Mouse (Mus musculus) kidney, postnatal 0 days (tissue): ENCODE results near the gene Vps25. TPM values are rescaled to one million over a fixed set of nuclear protein-coding genes. Genes with fewer than 3 reads are reported as not detected.

Source experiments
- ATAC-seq: fragments of 200-750 bp; cut with Nextera tagmentation; replicated peaks from 2 replicates; pipeline ENCODE4 v1.8.0; 2017; ENCODE audit warnings: low read depth, moderate number of reproducible peaks, moderate TSS enrichment, moderate library complexity; ENCODE audit not compliant: low FRiP score
- DNase-seq: peaks from one replicate; pipeline ENCODE4 v3.0.0-alpha.2; 2016; ENCODE audit warnings: low spot score
- H3K27ac ChIP-seq: fragments of 300-500 bp; sonication (generic); 2 replicates; pipeline ENCODE4 v1.5.1; 2014; ENCODE audit warnings: mild to moderate bottlenecking
- H3K27me3 ChIP-seq: fragments of 300-500 bp; sonication (generic); 2 replicates; pipeline ENCODE4 v1.6.1; 2014; ENCODE audit warnings: low read length, mixed read lengths; ENCODE audit not compliant: insufficient read depth
- H3K36me3 ChIP-seq: fragments of 300-500 bp; sonication (generic); 2 replicates; pipeline ENCODE4 v1.6.1; 2014; ENCODE audit warnings: low read length, mixed read lengths; ENCODE audit not compliant: insufficient read depth
- H3K4me1 ChIP-seq: fragments of 300-500 bp; sonication (generic); replicated peaks from 2 replicates; pipeline ENCODE4 v1.6.1; 2014; ENCODE audit warnings: antibody characterized with exemption, low read length, mixed read lengths; ENCODE audit not compliant: insufficient read depth
- H3K4me2 ChIP-seq: fragments of 300-500 bp; sonication (generic); 2 replicates; pipeline ENCODE4 v1.6.1; 2014; ENCODE audit warnings: mild to moderate bottlenecking, low read length, moderate library complexity, mixed read lengths
- H3K4me3 ChIP-seq: fragments of 300-500 bp; sonication (generic); replicated peaks from 2 replicates; pipeline ENCODE4 v1.5.1; 2014; ENCODE audit warnings: low read depth, low read length
- H3K9ac ChIP-seq: fragments of 300-500 bp; sonication (generic); 2 replicates; pipeline ENCODE4 v1.6.1; 2014; ENCODE audit warnings: low read depth, low read length
- H3K9me3 ChIP-seq: fragments of 300-500 bp; sonication (generic); replicated peaks from 2 replicates; pipeline ENCODE4 v1.6.1; 2016; ENCODE audit warnings: low read length, inconsistent platforms, mixed read lengths
- CTCF ChIP-seq: IDR thresholded peaks from 2 replicates; pipeline ENCODE4 v1.5.1; 2016; ENCODE audit warnings: antibody characterized with exemption, low read depth, mild to moderate bottlenecking, moderate library complexity
- WGBS: fragments of 180-500 bp; shearing (Covaris S2); extraction: QIAGEN DNeasy Blood & Tissue Kit; methylation state at CpG from one replicate; pipeline ENCODE4 v1.1.7; 2014; 5-methylcytosine and 5-hydroxymethylcytosine counted together
- polyA plus RNA-seq: library from polyadenylated mRNA; unstranded; fragments of >200 nt; fragmentation: Nextera tagmentation; extraction: Ambion mirVana; gene quantifications from 2 replicates; pipeline ENCODE4 v1.2.1, GENCODE M21; 2015

Gene Vps25
- polyA plus RNA-seq, 1 experiment from 2014 or later: 179 TPM

DNA sequence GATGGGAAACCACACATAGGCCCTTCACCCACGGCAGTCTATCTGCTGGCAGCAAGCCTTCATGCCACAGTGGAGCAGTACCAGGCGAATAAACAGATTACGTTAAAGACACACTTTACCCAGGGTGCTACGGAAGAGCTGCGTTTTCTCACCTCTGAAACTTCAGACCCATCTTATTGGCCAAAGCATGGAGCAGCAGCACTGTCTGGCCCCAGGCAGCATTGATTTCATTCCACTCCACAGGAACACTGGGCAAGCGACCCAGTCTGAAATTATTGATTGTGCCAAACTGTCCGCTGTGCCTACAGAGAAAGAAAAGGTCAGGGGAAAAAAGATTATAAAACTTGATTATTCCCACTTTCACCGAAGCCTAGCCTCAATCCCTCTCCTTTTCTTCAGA, 37.7 kb downstream of the Vps25 start:
- Histone ChIP-seq H3K27me3 (no peaks in the 10 kb centered on the region), H3K4me3 (no peak overlapping the region), H3K4me2 (no peak overlapping the region), H3K9me3 (no peaks in the 10 kb centered on the region), H3K27ac (no peak overlapping the region), H3K4me1 (no peaks in the 10 kb centered on the region), H3K9ac (no peak overlapping the region), H3K36me3 (peaks cover 59% of the 10 kb centered on the region)
- WGBS: 96% methylated on average over 8 of the region's 8 CpGs
- DNase-seq (no peak), ATAC-seq (no peak)
- no peak for TF ChIP-seq CTCF

DNA sequence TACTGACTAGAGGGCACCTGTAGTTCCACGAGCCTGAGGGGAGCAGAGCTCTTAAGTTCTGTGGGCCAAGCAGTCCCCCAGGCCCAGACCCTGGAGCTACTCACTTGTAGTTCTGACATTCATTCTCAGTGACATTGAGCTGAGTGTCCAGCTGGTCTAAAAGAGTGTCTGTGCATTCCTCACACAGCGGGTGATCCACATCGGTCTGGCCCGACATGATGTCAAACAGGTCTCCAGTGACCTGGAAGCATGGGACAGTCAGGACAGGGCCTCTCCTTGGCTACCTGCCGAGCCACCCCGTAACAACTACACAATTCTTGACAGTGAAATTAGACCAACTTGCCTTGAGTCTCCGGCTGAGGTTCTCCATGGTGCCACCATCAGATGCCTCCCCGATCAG, 41.7 kb downstream of the Vps25 start:
- H3K36me3 ChIP-seq: peaks cover 67% of the 10 kb centered on the region
- 97% methylated on average over 8 of the region's 8 CpGs for WGBS
- ATAC-seq: no peak

DNA sequence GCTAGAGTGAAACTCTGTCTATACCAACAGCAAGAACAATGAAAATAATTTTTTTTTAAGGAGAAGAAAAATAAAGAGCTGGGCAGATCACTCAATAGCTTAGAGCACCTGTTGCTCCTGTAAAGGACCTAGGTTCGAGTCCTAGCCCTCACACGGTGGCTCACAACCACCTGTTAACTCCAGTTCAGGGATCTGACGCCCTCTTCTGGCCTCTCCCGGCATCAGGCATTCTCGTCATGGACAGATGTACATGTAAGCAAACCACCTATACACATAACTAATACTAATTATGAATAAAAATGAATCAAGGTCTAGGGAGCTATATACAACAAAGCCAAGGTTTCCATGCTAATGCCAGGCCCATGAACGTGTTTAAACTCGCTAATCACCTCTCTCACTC, 47.4 kb downstream of the Vps25 start:
- H3K4me3 ChIP-seq: peak overlapping the region; percentile 89
- H3K27me3 ChIP-seq: no peaks in the 10 kb centered on the region
- H3K4me2 ChIP-seq: peak overlapping the region; percentile 84
- peaks cover 12% of the 10 kb centered on the region for H3K4me1 ChIP-seq
- peaks cover 26% of the 10 kb centered on the region for H3K36me3 ChIP-seq
- 62% methylated on average over 7 of the region's 7 CpGs for WGBS
- no peaks in the 10 kb centered on the region for H3K9me3 ChIP-seq
- peak overlapping the region; percentile 78; the same call in 1 of the 2 replicates for H3K9ac ChIP-seq
- no peak for DNase-seq
- H3K27ac ChIP-seq: no peak overlapping the region
- peak; percentile 39 for TF ChIP-seq CTCF
- no peak for ATAC-seq

More for the DNA sequence above, 41.7 kb downstream of the Vps25 start:
- DNase-seq: no peak
- Histone ChIP-seq H3K9me3 (no peaks in the 10 kb centered on the region), H3K27ac (no peak overlapping the region), H3K4me1 (0 out of 2 replicates have a peak, but pooled peaks cover under 1% of the 10 kb centered on the region), H3K4me3 (no peak overlapping the region), H3K9ac (no peak overlapping the region), H3K27me3 (no peaks in the 10 kb centered on the region), H3K4me2 (no peak overlapping the region)
- no peak for TF ChIP-seq CTCF

DNA sequence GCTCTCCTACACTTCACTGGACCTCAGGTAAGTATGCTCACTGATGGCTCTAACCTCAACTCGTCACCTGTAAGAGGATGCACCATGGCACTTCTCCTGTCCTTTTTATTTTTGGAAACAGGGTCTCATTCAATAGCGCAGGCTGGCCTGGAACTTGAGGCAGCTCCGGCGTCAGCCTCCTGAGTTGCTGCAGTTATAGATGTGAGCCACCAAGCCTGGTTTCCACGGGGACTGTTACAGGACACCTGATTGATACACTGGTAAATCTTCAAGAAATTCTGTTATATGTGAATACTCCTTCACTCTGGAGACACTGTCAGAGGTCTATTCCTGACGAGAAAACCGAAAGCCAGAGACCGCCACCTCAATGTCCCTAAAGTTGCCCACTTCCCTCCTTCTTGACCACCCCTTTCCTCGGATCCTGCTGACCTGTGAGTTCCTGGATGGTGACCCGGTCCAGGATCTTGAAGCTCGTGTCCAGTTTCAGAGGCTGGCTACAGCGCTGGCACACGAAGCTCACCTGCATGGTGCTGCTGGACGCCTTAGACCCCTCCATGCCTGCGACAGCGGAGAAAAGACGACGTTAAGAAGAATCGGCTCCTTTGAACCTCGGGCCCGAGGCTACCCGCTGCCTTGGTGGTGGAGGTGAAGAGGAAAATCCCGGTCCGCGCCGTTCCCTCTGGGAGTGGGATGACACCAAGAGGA, 47.9 kb downstream of the Vps25 start:
- H3K4me3 ChIP-seq: peak overlapping the region; percentile 89
- peaks cover 12% of the 10 kb centered on the region for H3K4me1 ChIP-seq
- H3K9me3 ChIP-seq: no peaks in the 10 kb centered on the region
- peak overlapping the region; percentile 78 for H3K9ac ChIP-seq
- H3K36me3 ChIP-seq: peaks cover 23% of the 10 kb centered on the region
- H3K27ac ChIP-seq: peak overlapping the region; percentile 78
- no peak for TF ChIP-seq CTCF
- peak overlapping the region; percentile 84 for H3K4me2 ChIP-seq
- DNase-seq (no peak), ATAC-seq (no peak)
- no peaks in the 10 kb centered on the region for H3K27me3 ChIP-seq
- WGBS: 12% methylated on average over 26 of the region's 26 CpGs

DNA sequence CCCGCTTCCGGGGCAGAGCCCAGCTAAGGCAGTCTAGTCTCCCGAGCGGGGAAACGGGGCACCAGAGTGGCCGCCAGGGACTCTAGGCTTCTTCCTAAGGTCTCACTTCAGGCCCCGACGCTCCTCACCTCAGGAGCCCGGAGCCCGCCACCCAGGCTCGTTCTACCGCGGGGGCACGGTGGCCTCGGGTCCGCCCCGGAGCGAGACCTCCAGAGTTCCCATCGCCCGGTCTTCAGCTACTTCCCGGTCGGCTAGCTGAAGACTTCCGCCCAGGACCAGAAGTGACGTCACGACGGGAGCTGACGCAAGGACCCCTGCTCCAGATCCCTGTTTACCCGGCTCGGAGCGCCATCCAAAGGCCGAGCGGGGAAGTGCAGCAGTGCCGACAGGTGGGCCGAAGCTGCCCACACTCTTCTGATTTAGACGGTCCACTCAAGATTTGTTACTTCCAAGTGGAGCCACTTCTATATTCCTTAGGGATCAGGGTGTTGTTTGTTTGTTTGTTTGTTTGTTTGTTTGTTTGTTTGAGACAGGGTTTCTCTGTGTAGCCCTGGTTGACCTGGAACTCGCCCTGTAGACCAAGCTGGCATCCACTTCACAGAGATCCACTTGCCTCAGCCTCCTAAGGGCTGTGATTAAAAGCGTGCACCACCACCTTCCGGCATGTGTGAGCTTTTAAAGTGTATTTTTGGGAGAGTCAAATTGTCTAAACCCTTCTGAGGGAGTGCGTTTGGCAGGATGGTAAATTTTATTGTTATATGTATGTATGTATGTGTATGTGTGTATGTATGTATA, 48.7 kb downstream of the Vps25 start, which contains the start of gene Becn1:
Gene Becn1, minus strand, starts transcription at position 283 of the 795 bp plus-strand sequence.
- Histone ChIP-seq H3K27ac (peak within 1 kb of the TSS; percentile 78), H3K27me3 (no peaks in the 10 kb centered on the region), H3K36me3 (peaks cover 21% of the 10 kb centered on the region), H3K4me1 (peaks cover 12% of the 10 kb centered on the region), H3K9me3 (no peaks in the 10 kb centered on the region), H3K9ac (peak within 1 kb of the TSS; percentile 78), H3K4me2 (peak within 1 kb of the TSS; percentile 84), H3K4me3 (peak within 1 kb of the TSS; percentile 89)
- peak; percentile 91 for ATAC-seq
- peak; percentile 97 for DNase-seq
- WGBS: 6% methylated on average over 39 of the region's 39 CpGs
- peak; percentile 97 for TF ChIP-seq CTCF

DNA sequence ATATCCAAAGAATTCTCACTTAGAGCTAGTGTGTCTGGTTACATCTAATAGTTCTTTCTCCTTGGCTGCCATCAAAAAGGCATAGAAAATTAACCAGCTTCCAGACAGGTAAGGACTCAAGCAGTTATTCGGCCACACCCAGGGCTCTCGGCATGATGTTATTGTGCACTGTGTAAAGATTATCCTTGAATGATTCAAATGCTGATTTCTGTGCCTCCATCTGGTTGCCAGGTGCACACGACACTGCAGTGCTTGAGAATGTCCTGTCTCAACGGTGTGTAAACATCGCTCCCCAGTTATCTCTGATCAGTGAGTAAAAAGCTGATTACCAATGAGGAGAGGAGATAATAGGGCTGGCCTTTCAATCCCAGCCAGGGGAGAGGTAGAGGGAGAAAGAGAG, 54.2 kb downstream of the Vps25 start:
- Histone ChIP-seq H3K27ac (no peak overlapping the region), H3K9ac (no peak overlapping the region), H3K4me1 (no peaks in the 10 kb centered on the region), H3K36me3 (no peaks in the 10 kb centered on the region), H3K4me2 (no peak overlapping the region), H3K27me3 (no peaks in the 10 kb centered on the region), H3K4me3 (no peak overlapping the region), H3K9me3 (no peaks in the 10 kb centered on the region)
- ATAC-seq: no peak
- no peak for TF ChIP-seq CTCF
- WGBS: 44% methylated on average over 5 of the region's 5 CpGs
- no peak for DNase-seq

Other genes starting within 250 kb of the Vps25 start
- 33.8 and 35.1 TPM in 2 replicates for gene Atp6v0a1, start 244.3 kb upstream of the Vps25 start, polyA plus RNA-seq
- 26.5 and 28.0 TPM in 2 replicates for gene Naglu, start 183.7 kb upstream of the Vps25 start, polyA plus RNA-seq
- 0.13 and 0.42 TPM in 2 replicates for gene Hsd17b1, start 175.3 kb upstream of the Vps25 start, polyA plus RNA-seq
- gene Coasy, start 171.1 kb upstream of the Vps25 start, polyA plus RNA-seq: 55.3 and 55.9 TPM in 2 replicates
- 45.7 and 46.0 TPM in 2 replicates for gene Mlx, start 166.4 kb upstream of the Vps25 start, polyA plus RNA-seq
- gene Psmc3ip, start 158.3 kb upstream of the Vps25 start, polyA plus RNA-seq: 23.2 and 26.4 TPM in 2 replicates
- 23.2 and 23.7 TPM in 2 replicates for gene Retreg3, start 133.8 kb upstream of the Vps25 start, polyA plus RNA-seq
- 48.4 and 56.7 TPM in 2 replicates for gene Tubg1, start 133.8 kb upstream of the Vps25 start, polyA plus RNA-seq
- gene Tubg2, start 97.8 kb upstream of the Vps25 start, polyA plus RNA-seq: 4.3 and 4.9 TPM in 2 replicates
- 0.75 and 0.78 TPM in 2 replicates for gene Cntnap1, start 83.2 kb upstream of the Vps25 start, polyA plus RNA-seq
- 14.1 and 16.6 TPM in 2 replicates for gene Plekhh3, start 82.4 kb upstream of the Vps25 start, polyA plus RNA-seq
- gene Ccr10, start 78.3 kb upstream of the Vps25 start, polyA plus RNA-seq: 0.36 and 0.45 TPM in 2 replicates
- 18.6 and 20.3 TPM in 2 replicates for gene Ezh1, start 27.2 kb upstream of the Vps25 start, polyA plus RNA-seq
- gene Ramp2, start 7.7 kb upstream of the Vps25 start, polyA plus RNA-seq: 242 and 247 TPM in 2 replicates
- 47.0 and 48.8 TPM in 2 replicates for gene Wnk4, start 6.9 kb downstream of the Vps25 start, polyA plus RNA-seq
- 1.5 and 2.0 TPM in 2 replicates for gene Cntd1, start 25.3 kb downstream of the Vps25 start, polyA plus RNA-seq
- 209 and 211 TPM in 2 replicates for gene Coa3, start 25.4 kb downstream of the Vps25 start, polyA plus RNA-seq
- gene Becn1, start 48.6 kb downstream of the Vps25 start, polyA plus RNA-seq: 156 and 165 TPM in 2 replicates
- 102 and 104 TPM in 2 replicates for gene Psme3, start 62.5 kb downstream of the Vps25 start, polyA plus RNA-seq
- gene Aoc2, start 71.4 kb downstream of the Vps25 start, polyA plus RNA-seq: 0.37 and 0.58 TPM in 2 replicates
- 1.8 and 2.0 TPM in 2 replicates for gene Aoc3, start 76.9 kb downstream of the Vps25 start, polyA plus RNA-seq
- gene G6pc, start 113.9 kb downstream of the Vps25 start, polyA plus RNA-seq: 23.2 and 37.0 TPM in 2 replicates
- gene Aarsd1, start 163.9 kb downstream of the Vps25 start, polyA plus RNA-seq: 58.4 and 66.0 TPM in 2 replicates
- 4.0 and 4.5 TPM in 2 replicates for gene Gm27029, start 171.1 kb downstream of the Vps25 start, polyA plus RNA-seq
- gene Rundc1, start 171.4 kb downstream of the Vps25 start, polyA plus RNA-seq: 17.9 and 19.6 TPM in 2 replicates
- gene Ptges3l, start 171.6 kb downstream of the Vps25 start, polyA plus RNA-seq: 8.7 and 11.5 TPM in 2 replicates
- gene Rpl27, start 188.6 kb downstream of the Vps25 start, polyA plus RNA-seq: 396 and 448 TPM in 2 replicates
- 30.0 and 30.8 TPM in 2 replicates for gene Ifi35, start 194.7 kb downstream of the Vps25 start, polyA plus RNA-seq
- 10.3 and 11.1 TPM in 2 replicates for gene Rnd2, start 211.3 kb downstream of the Vps25 start, polyA plus RNA-seq
- 37.7 and 38.6 TPM in 2 replicates for gene Vat1, start 212.5 kb downstream of the Vps25 start, polyA plus RNA-seq